Mouse (Mus musculus): ENCODE measurements around the gene Ifrd1. TPM values are rescaled to one million over a fixed set of nuclear protein-coding genes. Genes with fewer than 3 reads are reported as not detected.
A peak's percentile ranks its signal among the peaks of the same experiment; 100 is the strongest.

Ifrd1 gene
- polyA plus RNA-seq, 1 experiment: 23.4 TPM

- TF ChIP-seq POLR2A (IDR thresholded peaks at IDR 0.05; ENCODE audit: control insufficient read depth, extremely low read depth, insufficient read depth, low read length, poor library complexity) (no peak), CTCF (IDR thresholded peaks at IDR 0.05; ENCODE audit: borderline replicate concordance, control insufficient read depth, extremely low read depth, insufficient read depth, low read length, poor library complexity) (no peak)
- Histone ChIP-seq H3K27me3 (ENCODE audit: control insufficient read depth, insufficient read depth, low read length) (no peaks in the 10 kb centered on the region), H3K27ac (ENCODE audit: control insufficient read depth, insufficient read depth, low read length) (no peak overlapping the region), H3K4me3 (ENCODE audit: control insufficient read depth, insufficient read depth, low read length) (no peak overlapping the region), H3K36me3 (ENCODE audit: control insufficient read depth, insufficient read depth, low read length) (no peaks in the 10 kb centered on the region), H3K4me1 (replicated peaks; ENCODE audit: control insufficient read depth, insufficient read depth, low read length) (peaks cover 4% of the 10 kb centered on the region; the same call in 1 of the 2 replicates)
- 96% methylated on average over 9 of the region's 9 CpGs for WGBS
- DNase-seq: no peak
Measured at GRCm38 (mm10) chr12:40224171-40224880, 24.0 kb downstream of the Ifrd1 start.

DNA sequence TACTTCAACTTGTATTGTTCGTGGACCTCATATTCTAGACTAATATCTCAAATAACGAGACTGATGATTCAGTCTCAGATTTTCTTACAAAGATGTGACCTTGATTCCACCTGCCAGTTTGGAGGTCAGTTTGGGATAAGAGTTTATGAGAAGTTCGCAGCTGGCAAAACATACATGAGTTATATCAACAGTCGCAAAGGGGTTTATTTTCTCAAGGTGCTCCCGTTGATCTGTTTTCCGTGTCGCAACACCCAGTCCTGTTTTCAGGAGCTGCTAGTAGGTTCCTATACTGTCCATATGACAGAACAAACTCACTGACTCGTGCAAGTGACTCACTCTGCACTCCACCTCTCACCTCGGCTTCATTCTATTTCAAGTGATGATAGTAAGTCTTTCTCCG is 24.6 kb downstream of the Ifrd1 start:
- TF ChIP-seq CTCF (IDR thresholded peaks at IDR 0.05; ENCODE audit: borderline replicate concordance, control insufficient read depth, extremely low read depth, insufficient read depth, low read length, poor library complexity) (no peak), POLR2A (IDR thresholded peaks at IDR 0.05; ENCODE audit: control insufficient read depth, extremely low read depth, insufficient read depth, low read length, poor library complexity) (no peak)
- peak; percentile 10 for DNase-seq
- 30% methylated on average over 10 of the region's 10 CpGs for WGBS
- no peak overlapping the region for H3K27ac ChIP-seq (ENCODE audit: control insufficient read depth, insufficient read depth, low read length)
- no peaks in the 10 kb centered on the region for H3K27me3 ChIP-seq (ENCODE audit: control insufficient read depth, insufficient read depth, low read length)
- H3K4me1 ChIP-seq (replicated peaks; ENCODE audit: control insufficient read depth, insufficient read depth, low read length): peaks cover 4% of the 10 kb centered on the region; the same call in 1 of the 2 replicates
- no peaks in the 10 kb centered on the region for H3K36me3 ChIP-seq (ENCODE audit: control insufficient read depth, insufficient read depth, low read length)
- peak overlapping the region; percentile 45 for H3K4me3 ChIP-seq (ENCODE audit: control insufficient read depth, insufficient read depth, low read length)

- WGBS: under 1% methylated on average over 47 of the region's 47 CpGs
- H3K4me1 ChIP-seq (replicated peaks; ENCODE audit: control insufficient read depth, insufficient read depth, low read length): peaks cover 4% of the 10 kb centered on the region; the same call in 1 of the 2 replicates
- H3K36me3 ChIP-seq (ENCODE audit: control insufficient read depth, insufficient read depth, low read length): no peaks in the 10 kb centered on the region
- H3K4me3 ChIP-seq (ENCODE audit: control insufficient read depth, insufficient read depth, low read length): peak overlapping the region; percentile 65
- H3K27ac ChIP-seq (ENCODE audit: control insufficient read depth, insufficient read depth, low read length): peak overlapping the region; percentile 24
- peak; percentile 98 for TF ChIP-seq POLR2A (IDR thresholded peaks at IDR 0.05; ENCODE audit: control insufficient read depth, extremely low read depth, insufficient read depth, low read length, poor library complexity)
- TF ChIP-seq CTCF (IDR thresholded peaks at IDR 0.05; ENCODE audit: borderline replicate concordance, control insufficient read depth, extremely low read depth, insufficient read depth, low read length, poor library complexity): 0 out of 2 replicates have a peak, but pooled peaks have one; percentile 47
- peak; percentile 97 for DNase-seq
- no peaks in the 10 kb centered on the region for H3K27me3 ChIP-seq (ENCODE audit: control insufficient read depth, insufficient read depth, low read length)
Measured at GRCm38 (mm10) chr12:40223082-40223619, 25.2 kb downstream of the Ifrd1 start.

DNA sequence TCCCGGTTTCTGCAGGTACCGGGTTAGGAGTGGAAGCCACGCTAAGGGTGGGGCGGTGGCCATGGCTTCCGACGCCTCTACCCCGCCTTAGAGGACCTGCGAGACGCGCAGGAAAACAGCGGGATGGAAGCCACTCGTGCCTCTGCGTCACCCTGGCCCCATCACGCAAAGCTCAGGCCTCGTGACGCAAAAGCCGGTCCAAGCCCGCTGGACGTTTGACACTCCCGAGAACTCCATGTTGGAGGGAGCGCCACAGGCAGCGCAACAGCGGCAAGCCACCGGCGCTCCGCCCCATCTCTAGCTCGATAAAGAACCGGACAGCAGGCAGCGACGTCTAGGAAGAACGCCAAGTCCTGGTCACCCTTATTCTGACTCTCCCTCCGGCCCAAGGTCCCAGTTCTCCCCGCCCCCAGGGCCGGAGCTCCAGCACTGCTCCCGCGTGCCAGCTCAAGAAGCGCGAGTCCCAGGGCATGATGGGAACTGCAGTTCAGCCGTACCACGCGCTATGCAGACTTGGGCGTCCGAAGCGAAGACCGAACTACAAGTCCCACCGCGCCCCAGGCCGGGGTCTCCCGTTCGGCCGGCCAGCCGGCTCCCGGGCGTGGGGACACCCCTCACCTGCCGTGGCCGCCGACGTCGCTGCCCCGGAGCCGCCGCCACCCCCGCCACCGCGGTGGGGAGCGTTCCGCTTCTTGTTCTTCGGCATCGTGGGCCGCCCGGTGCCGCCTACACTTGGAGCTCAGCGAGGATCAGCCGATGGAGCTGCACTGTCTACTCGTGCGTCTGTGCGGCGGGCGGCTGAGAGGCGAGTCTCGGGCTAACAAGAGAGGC is 25.8 kb downstream of the Ifrd1 start:
- peaks cover 4% of the 10 kb centered on the region; the same call in 1 of the 2 replicates for H3K4me1 ChIP-seq (replicated peaks; ENCODE audit: control insufficient read depth, insufficient read depth, low read length)
- peak; percentile 91 for DNase-seq
- under 1% methylated on average over 81 of the region's 81 CpGs for WGBS
- H3K27me3 ChIP-seq (ENCODE audit: control insufficient read depth, insufficient read depth, low read length): no peaks in the 10 kb centered on the region
- H3K36me3 ChIP-seq (ENCODE audit: control insufficient read depth, insufficient read depth, low read length): no peaks in the 10 kb centered on the region
- H3K27ac ChIP-seq (ENCODE audit: control insufficient read depth, insufficient read depth, low read length): peak overlapping the region; percentile 24
- TF ChIP-seq CTCF (IDR thresholded peaks at IDR 0.05; ENCODE audit: borderline replicate concordance, control insufficient read depth, extremely low read depth, insufficient read depth, low read length, poor library complexity) (0 out of 2 replicates have a peak, but pooled peaks have one; percentile 12), POLR2A (IDR thresholded peaks at IDR 0.05; ENCODE audit: control insufficient read depth, extremely low read depth, insufficient read depth, low read length, poor library complexity) (no peak)
- H3K4me3 ChIP-seq (ENCODE audit: control insufficient read depth, insufficient read depth, low read length): peak overlapping the region; percentile 65

DNA sequence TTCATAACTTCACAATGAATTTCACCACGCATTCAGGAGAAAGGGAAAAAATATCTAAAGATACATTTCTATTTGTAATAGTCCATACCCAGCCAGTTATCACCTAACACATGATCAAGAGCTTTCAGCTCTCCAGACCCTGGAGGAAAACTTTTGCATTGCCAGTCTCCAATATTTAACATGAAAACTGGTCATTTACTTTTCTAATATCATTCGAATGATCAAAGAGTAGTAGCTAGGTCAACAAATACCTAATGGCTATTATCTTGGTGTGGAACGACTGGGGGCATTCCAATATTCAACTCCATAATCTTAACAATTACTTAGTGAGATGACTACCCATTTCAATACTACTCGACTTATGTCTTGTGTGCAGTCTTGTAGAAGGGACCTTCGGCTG is 26.7 kb downstream of the Ifrd1 start:
- TF ChIP-seq POLR2A (IDR thresholded peaks at IDR 0.05; ENCODE audit: control insufficient read depth, extremely low read depth, insufficient read depth, low read length, poor library complexity) (no peak), CTCF (IDR thresholded peaks at IDR 0.05; ENCODE audit: borderline replicate concordance, control insufficient read depth, extremely low read depth, insufficient read depth, low read length, poor library complexity) (no peak)
- H3K36me3 ChIP-seq (ENCODE audit: control insufficient read depth, insufficient read depth, low read length): peaks cover 6% of the 10 kb centered on the region; the same call in 1 of the 2 replicates
- 3% methylated on average over 5 of the region's 5 CpGs for WGBS
- no peak for DNase-seq
- peaks cover 4% of the 10 kb centered on the region; the same call in 1 of the 2 replicates for H3K4me1 ChIP-seq (replicated peaks; ENCODE audit: control insufficient read depth, insufficient read depth, low read length)
- H3K4me3 ChIP-seq (ENCODE audit: control insufficient read depth, insufficient read depth, low read length): no peak overlapping the region
- no peak overlapping the region for H3K27ac ChIP-seq (ENCODE audit: control insufficient read depth, insufficient read depth, low read length)
- no peaks in the 10 kb centered on the region for H3K27me3 ChIP-seq (ENCODE audit: control insufficient read depth, insufficient read depth, low read length)

- no peak for TF ChIP-seq CTCF (IDR thresholded peaks at IDR 0.05; ENCODE audit: borderline replicate concordance, control insufficient read depth, extremely low read depth, insufficient read depth, low read length, poor library complexity)
- no peak for TF ChIP-seq POLR2A (IDR thresholded peaks at IDR 0.05; ENCODE audit: control insufficient read depth, extremely low read depth, insufficient read depth, low read length, poor library complexity)
- Histone ChIP-seq H3K27me3 (ENCODE audit: control insufficient read depth, insufficient read depth, low read length) (no peaks in the 10 kb centered on the region), H3K36me3 (ENCODE audit: control insufficient read depth, insufficient read depth, low read length) (peaks cover 13% of the 10 kb centered on the region; the same call in 1 of the 2 replicates), H3K4me3 (ENCODE audit: control insufficient read depth, insufficient read depth, low read length) (no peak overlapping the region), H3K4me1 (replicated peaks; ENCODE audit: control insufficient read depth, insufficient read depth, low read length) (peaks cover 4% of the 10 kb centered on the region; the same call in 1 of the 2 replicates), H3K27ac (ENCODE audit: control insufficient read depth, insufficient read depth, low read length) (no peak overlapping the region)
- DNase-seq: no peak
- WGBS: 5% methylated on average over 3 of the region's 3 CpGs
Measured at GRCm38 (mm10) chr12:40220896-40221295, 27.4 kb downstream of the Ifrd1 start.
